Mouse (Mus musculus): ENCODE measurements around the gene Prok1.

- TF ChIP-seq POLR2A (IDR thresholded peaks at IDR 0.05; ENCODE audit: borderline replicate concordance, extremely low read depth, insufficient read depth, insufficient read length, poor library complexity, severe bottlenecking) = no peak
- no peak for TF ChIP-seq CTCF (IDR thresholded peaks at IDR 0.05; ENCODE audit: borderline replicate concordance, extremely low read depth, insufficient read depth, insufficient read length)
These were observed 56.3 kb downstream of the Prok1 start for GRCm38 (mm10) chr3:107183178-107183577.

All from brain, embryonic 14.5 days (tissue).